Mouse (Mus musculus) thymus, adult 2 months (tissue): ENCODE data around the gene Clca2. TPM values are rescaled to one million over a fixed set of nuclear protein-coding genes. Genes with fewer than 3 reads are reported as not detected.

Experiments used
- DNase-seq: peaks from one replicate; pipeline ENCODE4 v3.0.0; 2021
- H3K27ac ChIP-seq: fragments of 200-500 bp; 2 replicates; pipeline ENCODE4 v1.5.1; 2012; ENCODE audit warnings: low read length, control low read depth; ENCODE audit not compliant: control insufficient read depth, insufficient read depth
- H3K27me3 ChIP-seq: fragments of 200-500 bp; 2 replicates; pipeline ENCODE4 v1.6.1; 2012; ENCODE audit warnings: mild to moderate bottlenecking, low read length, moderate library complexity, mixed read lengths; ENCODE audit not compliant: control insufficient read depth, insufficient read depth
- H3K36me3 ChIP-seq: fragments of 200-500 bp; 2 replicates; pipeline ENCODE4 v1.6.1; 2012; ENCODE audit warnings: mild to moderate bottlenecking, low read length, moderate library complexity; ENCODE audit not compliant: control insufficient read depth, insufficient read depth
- H3K4me1 ChIP-seq: fragments of 200-500 bp; replicated peaks from 2 replicates; pipeline ENCODE4 v1.6.1; 2012; ENCODE audit warnings: low read length; ENCODE audit not compliant: control insufficient read depth, insufficient read depth
- H3K4me3 ChIP-seq: fragments of 200-500 bp; 2 replicates; pipeline ENCODE4 v1.5.1; 2012; ENCODE audit warnings: mild to moderate bottlenecking, low read length, control low read depth, moderate library complexity; ENCODE audit not compliant: control insufficient read depth, insufficient read depth
- CTCF ChIP-seq: fragments of 200-500 bp; IDR thresholded peaks from 2 replicates; pipeline ENCODE4 v1.5.1; 2012; ENCODE audit warnings: mild to moderate bottlenecking, control low read depth, low read length, moderate library complexity, borderline replicate concordance; ENCODE audit not compliant: control insufficient read depth, poor library complexity, insufficient read depth; ENCODE audit errors: extremely low read depth
- POLR2A ChIP-seq: fragments of 200-500 bp; IDR thresholded peaks from 2 replicates; pipeline ENCODE4 v1.6.1; 2012; ENCODE audit warnings: mild to moderate bottlenecking, low read length, control low read depth, moderate library complexity; ENCODE audit not compliant: control insufficient read depth, poor library complexity, insufficient read depth; ENCODE audit errors: extremely low read depth
- WGBS: fragments of 180-500 bp; shearing (Covaris S2); methylation state at CpG from one replicate; pipeline ENCODE4 v1.1.7; 2018; 5-methylcytosine and 5-hydroxymethylcytosine counted together
- polyA plus RNA-seq: library from polyadenylated mRNA; depleted of rRNA; stranded (reverse); fragments of >200 nt; gene quantifications from 2 replicates; pipeline ENCODE4 v1.2.3, GENCODE M21; 2012; rRNA removed

The Clca2 gene
- 0.51 and 2.0 TPM in 2 replicates for polyA plus RNA-seq

DNA sequence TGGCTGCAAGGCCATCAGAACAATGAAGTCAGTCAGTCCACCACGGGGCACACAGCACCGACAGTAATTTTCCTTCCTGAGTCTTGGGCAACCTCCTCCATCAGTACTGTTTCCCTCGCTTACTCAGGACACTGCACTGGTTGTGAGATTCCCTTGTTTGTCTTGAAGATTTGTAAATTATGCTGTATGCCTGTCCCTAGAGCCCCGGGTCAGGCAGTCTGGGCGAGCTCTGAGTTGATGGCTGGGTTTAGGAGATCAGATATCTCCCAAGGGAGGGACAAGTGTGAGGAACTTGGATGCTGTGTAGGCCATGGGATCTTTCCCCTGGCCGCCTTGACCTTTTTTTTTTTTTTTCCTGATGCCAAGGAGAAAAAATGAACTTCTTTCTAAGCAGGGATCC lies at the start of gene Clca2:
Gene Clca2, minus strand, starts transcription at position 153 of the 400 bp plus-strand sequence.
- no peak within 1 kb of the TSS for H3K4me3 ChIP-seq
- 64% methylated on average over 6 of the region's 6 CpGs for WGBS
- DNase-seq: no peak
- no peaks in the 10 kb centered on the region for H3K27me3 ChIP-seq
- TF ChIP-seq CTCF (no peak), POLR2A (no peak)
- H3K36me3 ChIP-seq: no peaks in the 10 kb centered on the region
- no peak within 1 kb of the TSS for H3K27ac ChIP-seq
- H3K4me1 ChIP-seq: no peaks in the 10 kb centered on the region

DNA sequence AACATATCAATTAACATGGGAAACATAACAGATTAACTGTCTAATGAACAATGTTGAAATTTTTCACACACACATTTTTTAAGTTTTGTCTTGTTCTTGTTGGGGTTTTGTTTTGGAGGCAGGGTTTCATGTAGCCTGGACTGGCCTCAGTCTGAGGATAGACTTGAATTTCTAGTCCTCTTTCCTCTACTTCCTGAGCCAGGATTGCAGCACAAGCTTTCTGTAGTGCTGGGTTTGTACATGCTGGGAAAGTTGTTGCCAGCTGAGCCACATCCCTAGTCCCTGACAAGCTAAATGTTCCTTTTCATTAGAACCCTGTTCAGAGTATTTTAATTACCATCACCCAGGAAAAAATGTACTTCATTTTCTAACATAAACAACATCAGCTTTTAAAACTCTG lies 48.7 kb upstream of the Clca2 start:
- DNase-seq: no peak
- no peak overlapping the region for H3K27ac ChIP-seq
- H3K4me1 ChIP-seq: no peaks in the 10 kb centered on the region
- TF ChIP-seq POLR2A (no peak), CTCF (no peak)
- H3K27me3 ChIP-seq: no peaks in the 10 kb centered on the region
- no peak overlapping the region for H3K4me3 ChIP-seq
- H3K36me3 ChIP-seq: no peaks in the 10 kb centered on the region

DNA sequence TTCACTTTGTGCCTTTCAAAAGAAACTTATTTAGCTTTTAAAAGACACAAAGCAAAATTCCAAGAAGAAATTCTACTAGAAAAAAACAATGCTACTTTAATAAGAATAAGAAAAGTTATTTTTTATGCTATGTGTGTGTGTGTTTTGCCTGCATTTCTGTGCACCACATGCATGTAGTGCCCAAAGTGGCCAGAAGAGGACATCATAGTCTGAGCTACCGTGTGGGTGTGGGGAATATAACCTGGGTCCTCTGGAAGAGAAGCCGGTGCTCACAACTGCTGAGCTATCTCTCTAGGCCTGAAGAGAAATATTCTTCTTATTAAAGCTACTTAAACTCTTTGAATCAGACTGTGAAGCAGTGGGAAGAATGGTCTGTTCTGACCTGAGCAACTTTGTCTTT lies 48.2 kb upstream of the Clca2 start:
- no peak for DNase-seq
- Histone ChIP-seq H3K4me3 (no peak overlapping the region), H3K4me1 (no peaks in the 10 kb centered on the region), H3K27me3 (no peaks in the 10 kb centered on the region), H3K27ac (no peak overlapping the region), H3K36me3 (no peaks in the 10 kb centered on the region)
- TF ChIP-seq CTCF (no peak), POLR2A (no peak)
- WGBS: 92% methylated on average over 2 of the region's 2 CpGs

DNA sequence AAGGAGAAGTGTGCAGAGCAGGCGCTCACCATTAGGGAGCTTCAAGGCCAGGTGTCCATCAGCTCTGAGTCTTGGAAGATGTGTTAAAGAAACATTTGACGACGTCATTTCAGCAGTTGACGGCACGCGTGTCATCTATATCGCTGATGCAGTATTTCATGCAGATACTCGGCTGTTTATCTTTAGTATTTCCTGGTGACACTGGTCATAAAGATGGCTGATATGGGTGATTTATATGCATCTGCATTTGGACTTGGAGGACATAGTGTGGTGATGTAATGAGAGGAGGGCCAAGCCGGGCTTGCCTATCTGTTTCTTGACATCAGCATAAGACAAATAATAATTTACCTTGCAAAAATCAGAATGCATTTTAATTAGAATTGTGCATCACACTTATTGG lies 47.6 kb upstream of the Clca2 start:
- TF ChIP-seq POLR2A (no peak), CTCF (no peak)
- no peaks in the 10 kb centered on the region for H3K36me3 ChIP-seq
- H3K4me3 ChIP-seq: no peak overlapping the region
- no peaks in the 10 kb centered on the region for H3K27me3 ChIP-seq
- H3K27ac ChIP-seq: no peak overlapping the region
- H3K4me1 ChIP-seq: no peaks in the 10 kb centered on the region
- DNase-seq: no peak
- 97% methylated on average over 9 of the region's 9 CpGs for WGBS

DNA sequence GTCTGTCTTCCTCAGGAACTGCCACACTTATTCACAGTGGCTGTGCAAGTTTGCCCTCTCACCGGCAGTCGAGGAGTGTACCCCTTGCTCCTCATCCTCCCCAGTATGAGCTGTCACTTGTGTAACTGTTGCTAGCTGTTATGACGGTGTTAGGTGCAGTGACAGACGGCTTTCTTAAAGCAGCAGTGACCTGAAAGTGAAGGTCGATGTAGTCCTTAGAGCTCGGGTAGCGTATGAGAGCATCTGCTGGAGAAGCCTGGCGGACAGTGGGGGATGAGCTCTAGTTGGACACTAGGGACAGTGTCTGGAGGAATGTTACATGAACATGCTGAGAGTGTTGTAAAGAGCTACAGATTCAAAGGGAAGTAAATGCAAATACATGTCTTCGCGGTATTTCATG lies 44.6 kb upstream of the Clca2 start:
- TF ChIP-seq POLR2A: no peak
- TF ChIP-seq CTCF: no peak
- no peak overlapping the region for H3K4me3 ChIP-seq
- no peaks in the 10 kb centered on the region for H3K27me3 ChIP-seq
- DNase-seq: no peak
- H3K4me1 ChIP-seq: no peaks in the 10 kb centered on the region
- H3K36me3 ChIP-seq: no peaks in the 10 kb centered on the region
- H3K27ac ChIP-seq: no peak overlapping the region
- 95% methylated on average over 10 of the region's 10 CpGs for WGBS

DNA sequence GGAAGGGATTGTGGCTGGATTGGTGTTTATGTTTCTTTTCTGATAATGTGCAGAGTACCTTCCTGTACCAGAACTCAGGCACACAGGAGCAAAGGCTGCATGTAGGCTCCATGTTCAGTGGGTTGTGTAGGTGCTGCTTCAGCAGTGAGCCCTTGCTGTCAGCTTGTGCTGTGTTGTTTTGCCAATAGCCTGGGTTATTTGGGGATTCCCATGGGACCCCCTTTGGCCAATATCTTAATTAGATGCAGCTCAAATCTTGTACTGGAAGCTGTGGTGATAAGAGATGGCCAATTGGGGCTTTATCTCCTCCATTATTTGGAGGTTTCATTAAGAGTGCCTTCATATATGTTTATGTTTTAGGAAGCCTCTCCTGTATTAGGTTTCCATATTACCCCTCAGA lies 43.7 kb upstream of the Clca2 start:
- H3K27ac ChIP-seq: no peak overlapping the region
- H3K27me3 ChIP-seq: no peaks in the 10 kb centered on the region
- TF ChIP-seq CTCF: no peak
- TF ChIP-seq POLR2A: no peak

DNA sequence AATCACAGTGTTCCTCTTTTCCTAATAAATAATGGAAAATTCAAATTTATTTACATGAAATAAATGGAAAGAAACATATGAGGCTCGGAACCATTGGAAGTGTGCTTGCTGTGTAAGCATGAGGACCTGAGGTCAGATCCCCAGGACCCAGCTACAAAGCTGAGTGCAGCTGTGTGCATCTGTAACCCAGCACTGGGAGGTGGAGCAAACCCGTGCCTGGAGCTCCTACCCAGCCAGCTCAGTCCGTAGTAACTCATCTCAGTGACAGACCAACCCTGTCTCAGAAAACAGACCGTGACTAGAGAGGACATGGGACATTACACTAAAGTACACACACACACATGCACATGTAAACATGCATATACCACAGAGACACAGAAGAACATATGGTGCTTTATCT lies 41.0 kb upstream of the Clca2 start:
- TF ChIP-seq CTCF (no peak), POLR2A (no peak)
- Histone ChIP-seq H3K36me3 (no peaks in the 10 kb centered on the region), H3K4me1 (no peaks in the 10 kb centered on the region), H3K27me3 (no peaks in the 10 kb centered on the region), H3K27ac (no peak overlapping the region), H3K4me3 (no peak overlapping the region)
- WGBS: 96% methylated on average over 4 of the region's 4 CpGs
- DNase-seq: no peak

More for the DNA sequence above, 43.7 kb upstream of the Clca2 start:
- Histone ChIP-seq H3K4me3 (no peak overlapping the region), H3K4me1 (no peaks in the 10 kb centered on the region), H3K36me3 (no peaks in the 10 kb centered on the region)
- no peak for DNase-seq
